Mouse (Mus musculus): ENCODE results near the gene Mindy3.
A peak's percentile ranks its signal among the peaks of the same experiment; 100 is the strongest.

Mindy3 gene

GRCm38 (mm10) chr2:12368451-12368850 lies 50.8 kb downstream of the Mindy3 start:
- no peak for DNase-seq

- DNase-seq, result no peak
Observed at GRCm38 (mm10) chr2:12368016-12368415, 51.3 kb downstream of the Mindy3 start.

GRCm38 (mm10) chr2:12361310-12361709 lies 58.0 kb downstream of the Mindy3 start:
- DNase-seq, result no peak

GRCm38 (mm10) chr2:12354837-12355236 lies 64.4 kb downstream of the Mindy3 start:
- no peak for DNase-seq

- DNase-seq, result no peak
Observed at GRCm38 (mm10) chr2:12348914-12349313, 70.4 kb downstream of the Mindy3 start.

GRCm38 (mm10) chr2:12331962-12332361 lies 87.3 kb downstream of the Mindy3 start:
- DNase-seq, result no peak

GRCm38 (mm10) chr2:12329620-12330019 lies 89.7 kb downstream of the Mindy3 start:
- no peak for DNase-seq

- DNase-seq, result peak; percentile 20
Observed at GRCm38 (mm10) chr2:12329068-12329407, 90.2 kb downstream of the Mindy3 start.

- peak; percentile 54 for DNase-seq
Observed at GRCm38 (mm10) chr2:12328355-12329067, 90.8 kb downstream of the Mindy3 start.

- peak; percentile 53 for DNase-seq
Observed at GRCm38 (mm10) chr2:12327691-12328354, 91.4 kb downstream of the Mindy3 start.

- peak; percentile 85 for DNase-seq
Observed at GRCm38 (mm10) chr2:12327216-12327615, 92.1 kb downstream of the Mindy3 start.

GRCm38 (mm10) chr2:12325868-12326267 lies 93.4 kb downstream of the Mindy3 start:
- DNase-seq, result no peak

- no peak for DNase-seq
Observed at GRCm38 (mm10) chr2:12325417-12325816, 93.9 kb downstream of the Mindy3 start.

- no peak for DNase-seq
Observed at GRCm38 (mm10) chr2:12320914-12321313, 98.4 kb downstream of the Mindy3 start.

GRCm38 (mm10) chr2:12318715-12319114 lies 100.6 kb downstream of the Mindy3 start:
- no peak for DNase-seq

GRCm38 (mm10) chr2:12318036-12318435 lies 101.2 kb downstream of the Mindy3 start:
- DNase-seq, result no peak

GRCm38 (mm10) chr2:12317343-12317742 lies 101.9 kb downstream of the Mindy3 start:
- no peak for DNase-seq

GRCm38 (mm10) chr2:12316361-12316760 lies 102.9 kb downstream of the Mindy3 start:
- DNase-seq, result no peak

- no peak for DNase-seq
Observed at GRCm38 (mm10) chr2:12314028-12314427, 105.2 kb downstream of the Mindy3 start.

GRCm38 (mm10) chr2:12308466-12308865 lies 110.8 kb downstream of the Mindy3 start:
- DNase-seq, result peak; percentile 42

- DNase-seq, result no peak
Observed at GRCm38 (mm10) chr2:12307311-12307710, 112.0 kb downstream of the Mindy3 start.

- no peak for DNase-seq
Observed at GRCm38 (mm10) chr2:12305064-12305650, 114.1 kb downstream of the Mindy3 start.

- DNase-seq, result peak; percentile 93
Observed at GRCm38 (mm10) chr2:12301431-12302170, 117.7 kb downstream of the Mindy3 start, which contains the start of gene Itga8. TSS of gene Itga8 (minus strand) at chr2:12301922.

Measured in embryo, embryonic 11 days (tissue).